Mouse (Mus musculus): ENCODE results near the gene Slc23a3.

Gene Slc23a3

GRCm38 (mm10) chr1:75140601-75141190 is 7.0 kb upstream of the Slc23a3 start:
- DNase-seq (ENCODE audit: low read depth in 2 of 2, low spot score in 2 of 2): no peak

GRCm38 (mm10) chr1:75138448-75138847 is 4.8 kb upstream of the Slc23a3 start:
- no peak for DNase-seq (ENCODE audit: low read depth in 2 of 2, low spot score in 2 of 2)

- no peak for DNase-seq (ENCODE audit: low read depth in 2 of 2, low spot score in 2 of 2)
Observed at GRCm38 (mm10) chr1:75136730-75137129, 3.0 kb upstream of the Slc23a3 start.

- DNase-seq (ENCODE audit: low read depth in 2 of 2, low spot score in 2 of 2): no peak
Observed at GRCm38 (mm10) chr1:75136293-75136692, 2.6 kb upstream of the Slc23a3 start.

- no peak for DNase-seq (ENCODE audit: low read depth in 2 of 2, low spot score in 2 of 2)
Observed at GRCm38 (mm10) chr1:75128641-75129040, 5.0 kb downstream of the Slc23a3 start.

GRCm38 (mm10) chr1:75125418-75125817 is 8.3 kb downstream of the Slc23a3 start:
- DNase-seq (ENCODE audit: low read depth in 2 of 2, low spot score in 2 of 2): no peak

GRCm38 (mm10) chr1:75124346-75125321 is 9.1 kb downstream of the Slc23a3 start, which contains the start of gene Nhej1:
Nhej1 (minus strand) TSS chr1:75125200.
- peak; percentile 91 to 97 for DNase-seq (ENCODE audit: low read depth in 2 of 2, low spot score in 2 of 2)

- no peak for DNase-seq (ENCODE audit: low read depth in 2 of 2, low spot score in 2 of 2)
Observed at GRCm38 (mm10) chr1:75122211-75122610, 11.5 kb downstream of the Slc23a3 start.
